Mouse (Mus musculus) neural tube, embryonic 13.5 days (tissue): ENCODE measurements around the gene Il21r. TPM values are rescaled to one million over a fixed set of nuclear protein-coding genes. Genes with fewer than 3 reads are reported as not detected.
A peak's percentile ranks its signal among the peaks of the same experiment; 100 is the strongest.

Experiments used
- ATAC-seq: fragments of 200-750 bp; cut with Nextera tagmentation; 2 replicates; pipeline ENCODE4 v1.8.0; 2017; ENCODE audit warnings: low read depth, mild to moderate bottlenecking, moderate TSS enrichment, moderate library complexity
- H3K27ac ChIP-seq: fragments of 300-500 bp; sonication (generic); replicated peaks from 2 replicates; pipeline ENCODE4 v1.5.1; 2015; ENCODE audit warnings: moderate library complexity, mild to moderate bottlenecking, inconsistent platforms
- H3K27me3 ChIP-seq: fragments of 300-500 bp; sonication (generic); 2 replicates; pipeline ENCODE4 v1.6.1; 2015; ENCODE audit warnings: mild to moderate bottlenecking, inconsistent platforms
- H3K36me3 ChIP-seq: fragments of 300-500 bp; sonication (generic); 2 replicates; pipeline ENCODE4 v1.6.1; 2015; ENCODE audit warnings: mild to moderate bottlenecking, inconsistent platforms
- H3K4me1 ChIP-seq: fragments of 300-500 bp; sonication (generic); replicated peaks from 2 replicates; pipeline ENCODE4 v1.6.1; 2015; ENCODE audit warnings: inconsistent platforms
- H3K4me2 ChIP-seq: fragments of 300-500 bp; sonication (generic); 2 replicates; pipeline ENCODE4 v1.6.1; 2015; ENCODE audit warnings: inconsistent platforms, mild to moderate bottlenecking, moderate library complexity
- H3K4me3 ChIP-seq: fragments of 300-500 bp; sonication (generic); 2 replicates; pipeline ENCODE4 v1.5.1; 2015; ENCODE audit warnings: mild to moderate bottlenecking, inconsistent platforms
- H3K9ac ChIP-seq: fragments of 300-500 bp; sonication (generic); 2 replicates; pipeline ENCODE4 v1.6.1; 2015; ENCODE audit warnings: moderate library complexity, mild to moderate bottlenecking, inconsistent platforms
- H3K9me3 ChIP-seq: fragments of 300-500 bp; sonication (generic); 2 replicates; pipeline ENCODE4 v1.6.1; 2016; ENCODE audit warnings: inconsistent platforms
- WGBS: fragments of 180-500 bp; shearing (Covaris S2); methylation state at CpG from one replicate; pipeline ENCODE4 v1.1.7; 2015; 5-methylcytosine and 5-hydroxymethylcytosine counted together
- polyA plus RNA-seq: library from polyadenylated mRNA; unstranded; fragments of >200 nt; fragmentation: Nextera tagmentation; extraction: Ambion mirVana; gene quantifications from 2 replicates; pipeline ENCODE4 v1.2.1, GENCODE M21; 2015

Il21r gene
- polyA plus RNA-seq, 1 experiment from 2014 or later: 0.25 TPM

GRCm38 (mm10) chr7:125630989-125631388 is 27.8 kb downstream of the Il21r start:
- no peak overlapping the region for H3K27ac ChIP-seq
- H3K27me3 ChIP-seq: no peaks in the 10 kb centered on the region
- H3K36me3 ChIP-seq: no peaks in the 10 kb centered on the region
- no peak overlapping the region for H3K4me3 ChIP-seq
- peaks cover 11% of the 10 kb centered on the region; the same call in 1 of the 2 replicates for H3K4me1 ChIP-seq
- no peak for ATAC-seq
- no peak overlapping the region for H3K4me2 ChIP-seq
- 90% methylated on average over 3 of the region's 3 CpGs for WGBS
- H3K9ac ChIP-seq: no peak overlapping the region
- peaks cover 6% of the 10 kb centered on the region; the same call in 1 of the 2 replicates for H3K9me3 ChIP-seq

- Histone ChIP-seq H3K4me1 (peaks cover 27% of the 10 kb centered on the region), H3K4me2 (no peak overlapping the region), H3K36me3 (peaks cover 31% of the 10 kb centered on the region), H3K27me3 (no peaks in the 10 kb centered on the region), H3K27ac (peak overlapping the region; percentile 62; the same call in 1 of the 2 replicates), H3K4me3 (no peak overlapping the region), H3K9ac (no peak overlapping the region), H3K9me3 (no peaks in the 10 kb centered on the region)
- no peak for ATAC-seq
- 84% methylated on average over 8 of the region's 8 CpGs for WGBS
Measured at GRCm38 (mm10) chr7:125637220-125638140, 34.3 kb downstream of the Il21r start.

- peaks cover 40% of the 10 kb centered on the region for H3K36me3 ChIP-seq
- H3K4me2 ChIP-seq: no peak overlapping the region
- H3K27ac ChIP-seq: peak overlapping the region; percentile 62; the same call in 1 of the 2 replicates
- peak; percentile 11; the same call in 1 of the 2 replicates for ATAC-seq
- H3K4me3 ChIP-seq: no peak overlapping the region
- H3K4me1 ChIP-seq: peaks cover 26% of the 10 kb centered on the region
- no peaks in the 10 kb centered on the region for H3K9me3 ChIP-seq
- H3K27me3 ChIP-seq: no peaks in the 10 kb centered on the region
- WGBS: 73% methylated on average over 6 of the region's 6 CpGs
- H3K9ac ChIP-seq: peak overlapping the region; percentile 26; the same call in 1 of the 2 replicates
Measured at GRCm38 (mm10) chr7:125638376-125638775, 35.1 kb downstream of the Il21r start.

GRCm38 (mm10) chr7:125638870-125639386 is 35.7 kb downstream of the Il21r start:
- H3K4me2 ChIP-seq: no peak overlapping the region
- ATAC-seq: peak; percentile 66
- 29% methylated on average over 9 of the region's 9 CpGs for WGBS

GRCm38 (mm10) chr7:125643880-125644279 is 40.7 kb downstream of the Il21r start:
- Histone ChIP-seq H3K27ac (no peak overlapping the region), H3K9ac (no peak overlapping the region), H3K27me3 (no peaks in the 10 kb centered on the region), H3K4me1 (peaks cover 10% of the 10 kb centered on the region), H3K36me3 (peaks cover 95% of the 10 kb centered on the region), H3K4me2 (no peak overlapping the region), H3K4me3 (no peak overlapping the region), H3K9me3 (no peaks in the 10 kb centered on the region)
- 85% methylated on average over 6 of the region's 6 CpGs for WGBS
- ATAC-seq: no peak

More at GRCm38 (mm10) chr7:125638870-125639386, 35.7 kb downstream of the Il21r start:
- no peak overlapping the region for H3K4me3 ChIP-seq
- no peaks in the 10 kb centered on the region for H3K27me3 ChIP-seq
- peaks cover 46% of the 10 kb centered on the region for H3K36me3 ChIP-seq
- no peaks in the 10 kb centered on the region for H3K9me3 ChIP-seq
- peak overlapping the region; percentile 83 for H3K27ac ChIP-seq
- peaks cover 26% of the 10 kb centered on the region for H3K4me1 ChIP-seq
- H3K9ac ChIP-seq: peak overlapping the region; percentile 63

GRCm38 (mm10) chr7:125645413-125645812 is 42.2 kb downstream of the Il21r start:
- H3K27ac ChIP-seq: no peak overlapping the region
- no peak overlapping the region for H3K4me2 ChIP-seq
- H3K36me3 ChIP-seq: peaks cover 100% of the 10 kb centered on the region
- no peaks in the 10 kb centered on the region for H3K9me3 ChIP-seq
- WGBS: 84% methylated on average over 7 of the region's 7 CpGs
- H3K4me1 ChIP-seq: no peaks in the 10 kb centered on the region
- H3K9ac ChIP-seq: no peak overlapping the region
- no peak overlapping the region for H3K4me3 ChIP-seq
- no peaks in the 10 kb centered on the region for H3K27me3 ChIP-seq
- no peak for ATAC-seq

GRCm38 (mm10) chr7:125649013-125649412 is 45.8 kb downstream of the Il21r start:
- H3K27me3 ChIP-seq: no peaks in the 10 kb centered on the region
- H3K4me2 ChIP-seq: no peak overlapping the region
- peaks cover 100% of the 10 kb centered on the region for H3K36me3 ChIP-seq
- no peaks in the 10 kb centered on the region for H3K9me3 ChIP-seq
- ATAC-seq: no peak
- no peak overlapping the region for H3K9ac ChIP-seq
- WGBS: 97% methylated on average over 1 of the region's 1 CpGs
- no peak overlapping the region for H3K4me3 ChIP-seq
- no peaks in the 10 kb centered on the region for H3K4me1 ChIP-seq
- no peak overlapping the region for H3K27ac ChIP-seq

GRCm38 (mm10) chr7:125657511-125657910 is 54.3 kb downstream of the Il21r start:
- no peak overlapping the region for H3K9ac ChIP-seq
- no peaks in the 10 kb centered on the region for H3K27me3 ChIP-seq
- no peak overlapping the region for H3K4me2 ChIP-seq
- H3K9me3 ChIP-seq: no peaks in the 10 kb centered on the region
- no peak overlapping the region for H3K4me3 ChIP-seq
- 92% methylated on average over 6 of the region's 6 CpGs for WGBS
- peaks cover 99% of the 10 kb centered on the region for H3K36me3 ChIP-seq
- H3K4me1 ChIP-seq: no peaks in the 10 kb centered on the region
- ATAC-seq: no peak
- H3K27ac ChIP-seq: no peak overlapping the region

GRCm38 (mm10) chr7:125663654-125664053 is 60.4 kb downstream of the Il21r start:
- no peak for ATAC-seq

GRCm38 (mm10) chr7:125670865-125671264 is 67.6 kb downstream of the Il21r start:
- Histone ChIP-seq H3K36me3 (peaks cover 99% of the 10 kb centered on the region), H3K4me2 (no peak overlapping the region), H3K9me3 (no peaks in the 10 kb centered on the region), H3K27me3 (no peaks in the 10 kb centered on the region), H3K4me3 (no peak overlapping the region), H3K9ac (no peak overlapping the region), H3K27ac (no peak overlapping the region), H3K4me1 (no peaks in the 10 kb centered on the region)
- no peak for ATAC-seq
- WGBS: 88% methylated on average over 6 of the region's 6 CpGs

More at GRCm38 (mm10) chr7:125663654-125664053, 60.4 kb downstream of the Il21r start:
- H3K9ac ChIP-seq: no peak overlapping the region
- H3K27me3 ChIP-seq: no peaks in the 10 kb centered on the region
- H3K36me3 ChIP-seq: peaks cover 97% of the 10 kb centered on the region
- no peak overlapping the region for H3K4me2 ChIP-seq
- 78% methylated on average over 3 of the region's 3 CpGs for WGBS
- no peaks in the 10 kb centered on the region for H3K4me1 ChIP-seq
- H3K9me3 ChIP-seq: no peaks in the 10 kb centered on the region
- no peak overlapping the region for H3K27ac ChIP-seq
- H3K4me3 ChIP-seq: no peak overlapping the region

GRCm38 (mm10) chr7:125671396-125671795 is 68.2 kb downstream of the Il21r start:
- no peak overlapping the region for H3K9ac ChIP-seq
- peaks cover 99% of the 10 kb centered on the region for H3K36me3 ChIP-seq
- ATAC-seq: no peak
- no peak overlapping the region for H3K27ac ChIP-seq
- no peaks in the 10 kb centered on the region for H3K9me3 ChIP-seq
- no peak overlapping the region for H3K4me2 ChIP-seq
- H3K4me1 ChIP-seq: no peaks in the 10 kb centered on the region
- 96% methylated on average over 8 of the region's 8 CpGs for WGBS
- no peaks in the 10 kb centered on the region for H3K27me3 ChIP-seq
- no peak overlapping the region for H3K4me3 ChIP-seq

- Histone ChIP-seq H3K4me2 (no peak overlapping the region), H3K4me3 (no peak overlapping the region), H3K9ac (no peak overlapping the region), H3K27me3 (no peaks in the 10 kb centered on the region), H3K36me3 (peaks cover 99% of the 10 kb centered on the region), H3K4me1 (no peaks in the 10 kb centered on the region), H3K9me3 (no peaks in the 10 kb centered on the region), H3K27ac (no peak overlapping the region)
- no peak for ATAC-seq
- 91% methylated on average over 2 of the region's 2 CpGs for WGBS
Measured at GRCm38 (mm10) chr7:125674916-125675315, 71.7 kb downstream of the Il21r start.
